Mouse (Mus musculus) CH12.LX (cell line): ENCODE results near the gene Catsper1.

Experiments used
- BHLHE40 ChIP-seq: IDR thresholded peaks from 2 replicates; pipeline ENCODE4 v1.6.1; 2011; ENCODE audit warnings: mild to moderate bottlenecking, low read depth, low read length, improper control_type of control experiment
- CHD2 ChIP-seq: IDR thresholded peaks from 2 replicates; pipeline ENCODE4 v1.6.1; 2011; ENCODE audit warnings: low read length, improper control_type of control experiment
- CTCF ChIP-seq, 2 experiments: IDR thresholded peaks in 1 of 2; conservative IDR thresholded peaks in 1 of 2; 2 replicates each; pipeline ENCODE4 v1.5.1; 2011 to 2012; ENCODE audit warnings: low read depth in 2 of 2, low read length in 2 of 2, improper control_type of control experiment in 1 of 2, inconsistent platforms in 1 of 2, mild to moderate bottlenecking in 1 of 2, moderate library complexity in 1 of 2
- ELF1 ChIP-seq: IDR thresholded peaks from 2 replicates; pipeline ENCODE4 v1.6.1; 2014; ENCODE audit warnings: low read depth, mild to moderate bottlenecking, inconsistent platforms, low read length, improper control_type of control experiment
- EP300 ChIP-seq: IDR thresholded peaks from 2 replicates; pipeline ENCODE4 v1.6.1; 2011; ENCODE audit warnings: low read length, improper control_type of control experiment
- HCFC1 ChIP-seq: IDR thresholded peaks from 2 replicates; pipeline ENCODE4 v1.6.1; 2012; ENCODE audit warnings: low read depth, mild to moderate bottlenecking, inconsistent platforms, low read length, improper control_type of control experiment
- JUND ChIP-seq: conservative IDR thresholded peaks from 2 replicates; pipeline ENCODE4 v1.6.1; 2011; ENCODE audit warnings: low read depth, low read length, improper control_type of control experiment
- POLR2A ChIP-seq: IDR thresholded peaks from 2 replicates; pipeline ENCODE4 v1.6.1; 2011; ENCODE audit warnings: low read depth, mild to moderate bottlenecking, improper control_type of control experiment, low read length
- RAD21 ChIP-seq: IDR thresholded peaks from 2 replicates; pipeline ENCODE4 v1.6.1; 2011; ENCODE audit warnings: low read depth, mild to moderate bottlenecking, low read length, improper control_type of control experiment, moderate library complexity
- TBP ChIP-seq: conservative IDR thresholded peaks from 2 replicates; pipeline ENCODE4 v1.6.1; 2011; ENCODE audit warnings: low read depth, low read length, improper control_type of control experiment
- TCF12 ChIP-seq: IDR thresholded peaks from 2 replicates; pipeline ENCODE4 v1.6.1; 2014; ENCODE audit warnings: low read depth, mild to moderate bottlenecking, inconsistent platforms, low read length, improper control_type of control experiment
- ZNF384 ChIP-seq: IDR thresholded peaks from 2 replicates; pipeline ENCODE4 v1.6.1; 2012; ENCODE audit warnings: low read depth, low read length, improper control_type of control experiment, inconsistent platforms

DNA sequence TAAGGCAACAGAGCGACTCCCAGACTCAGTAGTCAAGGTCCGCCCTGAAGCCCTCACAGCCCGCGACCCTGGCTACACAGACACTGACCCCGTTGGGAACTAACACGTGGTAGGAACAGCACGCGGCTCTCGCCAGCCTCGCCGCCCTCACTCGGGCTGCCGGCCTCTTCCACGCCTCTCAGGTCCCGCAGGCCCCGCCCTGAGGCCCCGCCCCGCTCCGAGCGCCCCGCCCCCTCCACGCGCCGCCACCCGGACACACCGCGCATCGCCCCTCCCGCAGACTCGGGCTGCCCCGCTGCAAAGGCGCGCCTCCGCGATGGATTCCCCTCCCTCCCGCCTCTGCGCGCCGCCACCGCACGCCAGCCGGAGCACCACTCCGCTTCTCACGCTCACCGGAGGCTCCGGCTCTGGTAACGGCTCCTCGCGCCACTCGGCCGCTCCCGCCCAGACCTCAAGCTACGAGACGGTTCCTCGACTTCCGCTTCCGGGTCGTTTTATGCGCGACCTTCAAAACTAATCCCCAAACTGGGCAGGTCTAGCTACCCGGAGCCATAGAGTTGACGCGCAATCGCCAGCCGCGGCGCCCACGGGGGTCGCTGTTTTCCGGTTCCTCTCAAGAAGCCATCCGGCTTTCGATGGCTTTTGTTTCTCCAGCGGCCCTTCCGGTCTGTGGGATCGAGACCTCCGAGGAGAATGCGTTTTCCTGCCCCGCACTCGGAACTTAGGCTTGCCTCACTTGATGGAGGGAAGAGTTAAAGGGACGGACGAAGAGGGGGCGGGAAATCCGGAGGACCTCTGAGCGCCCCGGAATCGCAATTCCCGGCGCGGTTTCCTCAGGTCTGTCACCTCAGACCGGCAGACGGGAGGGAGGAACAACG, 30.9 kb downstream of the Catsper1 start, which contains the start of gene Eif1ad:
- peak; percentile 90 for TF ChIP-seq HCFC1
- peak in 1 of 2 experiments; percentile 0; a peak in 1 of 4 replicates for TF ChIP-seq CTCF (conservative IDR thresholded peaks at IDR 0.05 in 1 of 2, IDR thresholded peaks at IDR 0.05 in 1 of 2; ENCODE audit: low read depth in 2 of 2, low read length in 2 of 2)
- TF ChIP-seq JUND, result 0 out of 2 replicates have a peak, but pooled peaks have one; percentile 24
- peak; percentile 79 for TF ChIP-seq POLR2A
- TF ChIP-seq ELF1, result peak; percentile 86
- peak; percentile 83; the same call in 1 of the 2 replicates for TF ChIP-seq CHD2
- peak; percentile 22 for TF ChIP-seq TCF12
- peak; percentile 68; the same call in 1 of the 2 replicates for TF ChIP-seq TBP
- TF ChIP-seq ZNF384, result peak; percentile 28; the same call in 1 of the 2 replicates
- 0 out of 2 replicates have a peak, but pooled peaks have one; percentile 1 for TF ChIP-seq EP300
- TF ChIP-seq BHLHE40, result peak; percentile 67
- no peak for TF ChIP-seq RAD21
